In the genomic region with DNA sequence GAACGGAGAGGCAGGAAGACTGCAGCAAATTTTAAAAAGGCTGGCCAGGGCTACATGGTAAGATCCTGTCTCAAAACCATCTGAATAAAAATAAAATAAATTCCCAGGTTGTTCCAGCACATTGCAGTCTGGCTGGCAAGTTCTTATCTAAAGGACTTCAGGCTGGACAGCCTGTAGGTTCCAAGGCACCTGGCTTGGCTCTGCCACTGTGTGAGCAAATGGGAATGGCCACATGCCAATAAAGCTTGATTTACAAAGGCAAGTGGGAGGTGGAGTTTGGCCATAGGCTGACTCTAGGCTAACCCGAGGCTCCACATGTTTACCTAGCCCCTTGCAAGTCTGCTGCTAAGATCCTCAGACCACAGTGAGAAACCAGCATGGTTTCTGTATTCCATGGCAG, we compare ENCODE assay signal across 9 mouse cellular contexts.
DNase-seq lines count a peak whose midpoint lies in the region; ATAC-seq lines count a peak whose summit lies in the region.
"Had no signal": no experiment of that assay in that cellular context is flagged by ENCODE, and none has a peak within 500 bp of the region (broad histone marks: within the 10 kb centered on the region; RNA-seq: fewer than 3 reads in every experiment).

No protein-coding gene starts in this region.

- H3K27me3 ChIP-seq in kidney, embryonic 14.5 days (ENCODE audit: control insufficient read depth, insufficient read depth, low read length) = no peaks in the 10 kb centered on the region
- H3K27me3 ChIP-seq in midbrain, embryonic 16.5 days (ENCODE audit: control insufficient read depth, insufficient read depth, low read depth, low read length) = no peaks in the 10 kb centered on the region

- H3K4me3 ChIP-seq in kidney, embryonic 14.5 days (ENCODE audit: low read length) = no peak overlapping the region
- H3K4me3 ChIP-seq in midbrain, embryonic 16.5 days (ENCODE audit: low read depth, low read length) = no peak overlapping the region
- H3K4me3 ChIP-seq: erythroblast, embryonic 14.5 days had no signal

- DNase-seq in kidney, adult 18-20 months = peak; percentile 53
- DNase-seq in kidney, postnatal 10 days = no peak
- DNase-seq in fat pad, adult 2 months (ENCODE audit: extremely low read depth, low read depth, low spot score) = peak; percentile 88
- DNase-seq: thymus, postnatal 14 days had no signal

- H3K27ac ChIP-seq in kidney, embryonic 14.5 days (ENCODE audit: low read depth, low read length) = 0 out of 2 replicates have a peak overlapping the region, but pooled peaks have one; percentile 17
- peak overlapping the region; percentile 1 for H3K27ac ChIP-seq in midbrain, embryonic 16.5 days (ENCODE audit: low read length)

- peak overlapping the region; percentile 8; the same call in 1 of the 2 replicates for H3K4me2 ChIP-seq in kidney, embryonic 14.5 days (replicated peaks; ENCODE audit: low read depth, low read length)
- H3K4me2 ChIP-seq in midbrain, embryonic 16.5 days (ENCODE audit: low read length) = no peak overlapping the region

- WGBS in kidney, embryonic 14.5 days = 37% methylated on average over 2 of the region's 2 CpGs
- 60% methylated on average over 2 of the region's 2 CpGs for WGBS in midbrain, embryonic 16.5 days

- H3K9me3 ChIP-seq in kidney, embryonic 14.5 days (ENCODE audit: control insufficient read depth, low read length) = no peaks in the 10 kb centered on the region
- H3K9me3 ChIP-seq in midbrain, embryonic 16.5 days (replicated peaks; ENCODE audit: control insufficient read depth, low read length, poor library complexity, severe bottlenecking) = no peaks in the 10 kb centered on the region

- no peak for ATAC-seq in kidney, embryonic 14.5 days (ENCODE audit: low FRiP score, low TSS enrichment)
- ATAC-seq in midbrain, embryonic 16.5 days = no peak
- ATAC-seq in activated CD4-positive, CD25-positive, alpha-beta regulatory T cell, adult 4 months = no peak
- ATAC-seq in inflammation-experienced regulatory T-cells, adult 6 months = no peak

- peaks cover 38% of the 10 kb centered on the region for H3K36me3 ChIP-seq in kidney, embryonic 14.5 days (ENCODE audit: control insufficient read depth, insufficient read depth, low read length)
- peaks cover 5% of the 10 kb centered on the region; the same call in 1 of the 2 replicates for H3K36me3 ChIP-seq in midbrain, embryonic 16.5 days (ENCODE audit: control insufficient read depth, insufficient read depth, low read length)

- peaks cover 64% of the 10 kb centered on the region for H3K4me1 ChIP-seq in kidney, embryonic 14.5 days (ENCODE audit: control insufficient read depth, insufficient read depth, low read length)
- H3K4me1 ChIP-seq in midbrain, embryonic 16.5 days (ENCODE audit: control insufficient read depth, insufficient read depth, low read length) = peaks cover 14% of the 10 kb centered on the region

- H3K9ac ChIP-seq in kidney, embryonic 14.5 days (ENCODE audit: low read depth, low read length) = no peak overlapping the region
- H3K9ac ChIP-seq in midbrain, embryonic 16.5 days (ENCODE audit: low read depth, low read length) = no peak overlapping the region
